Mouse (Mus musculus) forebrain, embryonic 12.5 days (tissue): Measurements from ENCODE around the gene Thrb. TPM values are rescaled to one million over a fixed set of nuclear protein-coding genes. Genes with fewer than 3 reads are reported as not detected.

ENCODE experiments used
- ATAC-seq: fragments of 200-750 bp; cut with Nextera tagmentation; 2 replicates; pipeline ENCODE4 v1.8.0; 2017; ENCODE audit warnings: moderate TSS enrichment; ENCODE audit not compliant: low FRiP score
- H3K27ac ChIP-seq: fragments of 300-500 bp; sonication (generic); 2 replicates; pipeline ENCODE4 v1.5.1; 2016; ENCODE audit warnings: mild to moderate bottlenecking
- H3K27me3 ChIP-seq: fragments of 300-500 bp; sonication (generic); 2 replicates; pipeline ENCODE4 v1.6.1; 2016; ENCODE audit warnings: mild to moderate bottlenecking
- H3K36me3 ChIP-seq: fragments of 300-500 bp; sonication (generic); replicated peaks from 2 replicates; pipeline ENCODE4 v1.6.1; 2016; ENCODE audit warnings: mild to moderate bottlenecking
- H3K4me1 ChIP-seq: fragments of 300-500 bp; sonication (generic); 2 replicates; pipeline ENCODE4 v1.6.1; 2016
- H3K4me2 ChIP-seq: fragments of 300-500 bp; sonication (generic); 2 replicates; pipeline ENCODE4 v1.6.1; 2016; ENCODE audit warnings: mild to moderate bottlenecking, moderate library complexity
- H3K4me3 ChIP-seq: fragments of 300-500 bp; sonication (generic); replicated peaks from 2 replicates; pipeline ENCODE4 v1.5.1; 2016; ENCODE audit warnings: mild to moderate bottlenecking
- H3K9ac ChIP-seq: fragments of 300-500 bp; sonication (generic); 2 replicates; pipeline ENCODE4 v1.6.1; 2016; ENCODE audit warnings: mild to moderate bottlenecking
- H3K9me3 ChIP-seq: fragments of 300-500 bp; sonication (generic); 2 replicates; pipeline ENCODE4 v1.6.1; 2016
- WGBS: fragments of 180-500 bp; shearing (Covaris S2); methylation state at CpG from one replicate; pipeline ENCODE4 v1.1.7; 2016; 5-methylcytosine and 5-hydroxymethylcytosine counted together
- polyA plus RNA-seq: library from polyadenylated mRNA; unstranded; fragments of >200 nt; fragmentation: Nextera tagmentation; extraction: Ambion mirVana; gene quantifications from 2 replicates; pipeline ENCODE4 v1.2.1, GENCODE M21; 2016

Thrb gene
- polyA plus RNA-seq, 1 experiment from 2014 or later: 1.3 TPM

GRCm38 (mm10) chr14:17989182-17989581 lies 329.1 kb downstream of the Thrb start:
- ATAC-seq: no peak
- Histone ChIP-seq H3K4me2 (no peak overlapping the region), H3K9me3 (no peaks in the 10 kb centered on the region), H3K27ac (no peak overlapping the region), H3K36me3 (no peaks in the 10 kb centered on the region), H3K4me3 (no peak overlapping the region), H3K4me1 (no peaks in the 10 kb centered on the region), H3K27me3 (no peaks in the 10 kb centered on the region), H3K9ac (no peak overlapping the region)
- 88% methylated on average over 4 of the region's 4 CpGs for WGBS

- Histone ChIP-seq H3K27me3 (no peaks in the 10 kb centered on the region), H3K9ac (no peak overlapping the region), H3K4me3 (no peak overlapping the region), H3K36me3 (no peaks in the 10 kb centered on the region), H3K9me3 (no peaks in the 10 kb centered on the region), H3K4me2 (no peak overlapping the region), H3K27ac (no peak overlapping the region), H3K4me1 (no peaks in the 10 kb centered on the region)
- ATAC-seq: no peak
- WGBS: 73% methylated on average over 2 of the region's 2 CpGs
Observed at GRCm38 (mm10) chr14:17990186-17990585, 330.1 kb downstream of the Thrb start.

DNA sequence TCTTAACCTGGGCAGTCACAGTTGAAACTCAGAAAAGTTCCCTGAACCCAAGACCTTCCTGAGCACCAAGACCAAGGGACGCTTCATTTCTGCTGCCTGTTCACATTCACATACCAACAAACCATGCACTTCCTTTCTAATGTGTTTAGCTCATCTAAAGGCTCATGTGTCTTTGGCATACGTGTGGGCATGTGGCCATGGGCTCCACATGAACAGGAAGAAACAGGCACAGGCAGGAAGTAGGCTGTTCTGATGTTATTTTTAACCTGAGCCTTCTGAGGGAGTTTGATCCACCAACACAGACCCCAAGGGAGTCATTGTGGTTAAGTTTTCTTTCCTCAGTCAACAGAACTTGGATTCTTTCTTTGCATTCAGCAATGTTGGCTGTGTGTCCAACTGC lies 341.8 kb downstream of the Thrb start:
- H3K36me3 ChIP-seq: no peaks in the 10 kb centered on the region
- no peak overlapping the region for H3K27ac ChIP-seq
- no peak overlapping the region for H3K4me2 ChIP-seq
- H3K4me1 ChIP-seq: no peaks in the 10 kb centered on the region
- no peak for ATAC-seq
- H3K4me3 ChIP-seq: no peak overlapping the region
- no peaks in the 10 kb centered on the region for H3K9me3 ChIP-seq
- 78% methylated on average over 2 of the region's 2 CpGs for WGBS
- no peak overlapping the region for H3K9ac ChIP-seq
- H3K27me3 ChIP-seq: no peaks in the 10 kb centered on the region

DNA sequence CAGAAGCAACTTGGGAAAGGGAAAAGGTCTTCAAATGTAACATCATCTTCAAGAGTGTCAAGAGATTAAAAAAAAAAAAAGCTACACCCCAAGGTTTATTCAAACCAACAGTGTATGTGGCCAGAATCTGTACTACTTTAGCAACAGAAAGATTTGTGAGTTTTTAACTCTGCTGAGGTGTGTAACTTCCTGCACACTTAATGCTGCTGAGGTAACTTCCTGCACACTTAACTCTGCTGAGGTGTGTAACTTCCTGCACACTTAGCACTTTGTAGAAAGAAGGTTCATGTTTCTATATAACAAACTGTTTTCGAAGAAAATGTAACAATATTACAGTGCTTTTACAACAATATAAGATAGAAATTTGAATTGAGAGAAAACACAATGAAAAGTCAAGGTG lies 343.6 kb downstream of the Thrb start:
- Histone ChIP-seq H3K4me2 (no peak overlapping the region), H3K4me1 (no peaks in the 10 kb centered on the region), H3K27me3 (no peaks in the 10 kb centered on the region), H3K4me3 (no peak overlapping the region), H3K9ac (no peak overlapping the region), H3K36me3 (no peaks in the 10 kb centered on the region), H3K9me3 (no peaks in the 10 kb centered on the region), H3K27ac (no peak overlapping the region)
- 86% methylated on average over 1 of the region's 1 CpGs for WGBS
- no peak for ATAC-seq

DNA sequence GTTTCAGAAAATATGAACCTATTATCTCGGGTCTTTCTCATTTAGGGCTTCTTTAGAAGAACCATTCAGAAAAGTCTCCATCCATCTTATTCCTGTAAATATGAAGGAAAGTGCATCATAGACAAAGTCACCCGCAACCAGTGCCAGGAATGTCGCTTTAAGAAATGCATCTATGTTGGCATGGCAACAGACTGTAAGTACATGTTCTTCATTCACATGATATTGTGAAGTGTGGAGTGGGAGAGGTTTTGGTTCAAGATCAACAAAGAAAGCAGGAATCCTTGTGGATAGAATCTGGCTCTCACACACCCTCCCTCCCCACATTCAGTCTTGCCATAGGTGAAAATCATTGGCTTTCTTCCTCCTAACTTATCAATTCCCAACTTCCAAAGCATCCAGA lies 348.5 kb downstream of the Thrb start:
- no peaks in the 10 kb centered on the region for H3K4me1 ChIP-seq
- no peaks in the 10 kb centered on the region for H3K36me3 ChIP-seq
- no peak for ATAC-seq
- no peak overlapping the region for H3K4me3 ChIP-seq
- H3K27me3 ChIP-seq: no peaks in the 10 kb centered on the region
- no peak overlapping the region for H3K27ac ChIP-seq
- H3K4me2 ChIP-seq: no peak overlapping the region
- no peaks in the 10 kb centered on the region for H3K9me3 ChIP-seq
- WGBS: 87% methylated on average over 3 of the region's 3 CpGs
- no peak overlapping the region for H3K9ac ChIP-seq

DNA sequence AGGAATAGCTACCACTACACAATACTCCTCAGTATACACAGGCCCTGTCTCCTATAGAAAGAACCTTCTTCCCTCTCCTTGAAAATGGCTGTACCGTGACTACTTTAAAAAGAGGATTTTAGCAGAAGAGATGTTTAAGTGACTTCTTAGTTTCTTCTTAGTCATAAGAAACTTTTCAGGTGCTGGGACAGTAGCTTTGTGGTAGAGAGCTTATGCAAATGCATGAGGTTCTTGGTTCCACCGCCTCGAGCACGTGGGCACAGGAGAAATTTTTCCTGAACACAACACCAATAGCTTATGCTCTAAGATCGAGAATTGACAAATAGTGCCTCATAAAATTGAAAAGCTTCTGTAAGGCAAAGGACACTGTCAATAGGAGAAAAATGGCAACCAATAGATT lies 356.5 kb downstream of the Thrb start:
- Histone ChIP-seq H3K9ac (no peak overlapping the region), H3K27me3 (no peaks in the 10 kb centered on the region)

DNA sequence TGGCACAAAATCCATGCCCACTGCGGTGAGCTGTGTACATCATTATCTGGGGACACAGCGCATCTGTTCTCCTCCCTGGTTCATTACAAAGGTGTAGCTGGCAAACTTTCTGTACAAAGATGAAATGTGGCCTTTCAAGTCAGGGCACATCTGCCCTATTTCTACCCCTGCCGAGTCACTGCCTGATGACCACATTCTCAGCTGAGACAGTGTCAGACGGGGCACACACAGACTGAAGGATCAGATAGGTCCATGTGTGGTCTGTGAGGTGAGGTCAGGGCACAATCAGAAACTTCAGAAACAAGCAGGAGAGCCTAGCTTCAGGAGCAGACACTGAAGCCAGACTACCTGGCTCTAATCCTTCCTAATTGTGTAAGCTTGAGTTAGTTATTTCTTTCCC lies 360.1 kb downstream of the Thrb start:
- Histone ChIP-seq H3K4me3 (no peak overlapping the region), H3K27ac (no peak overlapping the region), H3K27me3 (no peaks in the 10 kb centered on the region), H3K4me1 (no peaks in the 10 kb centered on the region), H3K36me3 (no peaks in the 10 kb centered on the region), H3K9ac (no peak overlapping the region), H3K9me3 (no peaks in the 10 kb centered on the region), H3K4me2 (no peak overlapping the region)
- no peak for ATAC-seq
- WGBS: 79% methylated on average over 4 of the region's 4 CpGs

More for the DNA sequence above, 356.5 kb downstream of the Thrb start:
- WGBS: 83% methylated on average over 5 of the region's 5 CpGs
- no peaks in the 10 kb centered on the region for H3K9me3 ChIP-seq
- no peak overlapping the region for H3K4me2 ChIP-seq
- no peak for ATAC-seq
- H3K36me3 ChIP-seq: no peaks in the 10 kb centered on the region
- H3K27ac ChIP-seq: no peak overlapping the region
- no peak overlapping the region for H3K4me3 ChIP-seq
- no peaks in the 10 kb centered on the region for H3K4me1 ChIP-seq

DNA sequence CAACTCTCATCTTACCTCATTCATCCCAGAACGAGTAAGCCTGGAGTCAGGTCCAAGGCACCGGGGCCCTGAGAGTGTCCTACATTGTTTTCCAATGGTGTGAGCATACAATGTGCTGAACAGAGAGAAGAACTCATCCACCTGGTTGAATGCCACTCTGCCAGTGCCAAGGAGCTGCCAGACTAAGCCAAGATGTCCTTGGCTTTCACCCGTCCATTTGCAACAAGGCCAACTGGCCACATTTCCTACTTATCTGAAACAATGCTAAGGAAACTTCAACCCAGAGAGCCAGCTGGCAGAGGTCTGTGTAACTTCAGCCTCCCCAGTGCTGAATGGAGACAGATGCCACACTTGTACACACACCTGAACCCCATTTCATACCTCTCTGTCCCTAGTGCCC lies 360.6 kb downstream of the Thrb start:
- WGBS: 90% methylated on average over 3 of the region's 3 CpGs
- Histone ChIP-seq H3K27ac (no peak overlapping the region), H3K27me3 (no peaks in the 10 kb centered on the region), H3K4me1 (no peaks in the 10 kb centered on the region), H3K9me3 (no peaks in the 10 kb centered on the region), H3K36me3 (no peaks in the 10 kb centered on the region), H3K4me3 (no peak overlapping the region), H3K9ac (no peak overlapping the region), H3K4me2 (no peak overlapping the region)
- ATAC-seq: no peak

- Histone ChIP-seq H3K27me3 (no peaks in the 10 kb centered on the region), H3K4me2 (no peak overlapping the region), H3K4me3 (no peak overlapping the region), H3K9me3 (no peaks in the 10 kb centered on the region), H3K4me1 (no peaks in the 10 kb centered on the region), H3K27ac (no peak overlapping the region), H3K9ac (no peak overlapping the region), H3K36me3 (no peaks in the 10 kb centered on the region)
- 84% methylated on average over 2 of the region's 2 CpGs for WGBS
- ATAC-seq: no peak
Observed at GRCm38 (mm10) chr14:18021726-18022125, 361.7 kb downstream of the Thrb start.

- no peak overlapping the region for H3K9ac ChIP-seq
- no peaks in the 10 kb centered on the region for H3K4me1 ChIP-seq
- H3K27ac ChIP-seq: no peak overlapping the region
- H3K36me3 ChIP-seq: no peaks in the 10 kb centered on the region
- no peaks in the 10 kb centered on the region for H3K9me3 ChIP-seq
- no peaks in the 10 kb centered on the region for H3K27me3 ChIP-seq
- no peak overlapping the region for H3K4me2 ChIP-seq
- H3K4me3 ChIP-seq: no peak overlapping the region
- ATAC-seq: no peak
Observed at GRCm38 (mm10) chr14:18022351-18022750, 362.3 kb downstream of the Thrb start.

DNA sequence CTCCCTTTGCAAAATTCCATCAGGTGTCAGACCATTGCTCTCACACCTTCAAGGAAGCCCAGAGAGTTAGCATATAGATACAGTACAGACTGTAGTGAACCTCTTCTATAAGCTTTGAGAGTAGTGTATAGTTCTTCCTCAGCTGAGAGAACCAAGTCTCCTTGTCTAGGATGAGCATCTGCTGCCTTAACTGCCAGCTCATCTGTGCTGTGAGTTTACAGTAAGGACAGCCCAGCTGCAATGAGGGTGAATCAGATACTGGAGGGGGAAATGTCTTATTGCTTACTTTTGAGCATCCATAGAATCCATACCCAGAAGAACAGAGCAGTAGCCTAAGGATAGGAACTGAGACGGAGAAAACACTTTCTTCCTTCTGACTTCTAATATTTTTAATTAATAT lies 367.8 kb downstream of the Thrb start:
- H3K4me2 ChIP-seq: no peak overlapping the region
- H3K4me1 ChIP-seq: no peaks in the 10 kb centered on the region
- WGBS: 77% methylated on average over 1 of the region's 1 CpGs
- H3K4me3 ChIP-seq: no peak overlapping the region
- no peaks in the 10 kb centered on the region for H3K9me3 ChIP-seq
- no peaks in the 10 kb centered on the region for H3K27me3 ChIP-seq
- H3K9ac ChIP-seq: no peak overlapping the region
- H3K27ac ChIP-seq: no peak overlapping the region
- H3K36me3 ChIP-seq: no peaks in the 10 kb centered on the region
- ATAC-seq: no peak

- Histone ChIP-seq H3K27ac (no peak overlapping the region), H3K4me1 (no peaks in the 10 kb centered on the region), H3K27me3 (no peaks in the 10 kb centered on the region), H3K9ac (no peak overlapping the region), H3K9me3 (no peaks in the 10 kb centered on the region), H3K4me2 (no peak overlapping the region), H3K4me3 (no peak overlapping the region), H3K36me3 (no peaks in the 10 kb centered on the region)
- 78% methylated on average over 2 of the region's 2 CpGs for WGBS
- no peak for ATAC-seq
Observed at GRCm38 (mm10) chr14:18029181-18029932, 369.3 kb downstream of the Thrb start.

- 89% methylated on average over 3 of the region's 3 CpGs for WGBS
- no peaks in the 10 kb centered on the region for H3K27me3 ChIP-seq
Observed at GRCm38 (mm10) chr14:18031941-18032340, 371.9 kb downstream of the Thrb start.

More at GRCm38 (mm10) chr14:18031941-18032340, 371.9 kb downstream of the Thrb start:
- Histone ChIP-seq H3K27ac (no peak overlapping the region), H3K9ac (no peak overlapping the region), H3K4me3 (no peak overlapping the region), H3K9me3 (no peaks in the 10 kb centered on the region), H3K4me2 (no peak overlapping the region), H3K4me1 (no peaks in the 10 kb centered on the region), H3K36me3 (no peaks in the 10 kb centered on the region)
- no peak for ATAC-seq
